Mouse (Mus musculus): ENCODE data around the gene Gpc3.

Gene Gpc3

GRCm38 (mm10) chrX:52558526-52558925 is 55.2 kb downstream of the Gpc3 start:
- DNase-seq (ENCODE audit: low read depth, low spot score) = no peak

GRCm38 (mm10) chrX:52557489-52557888 is 56.3 kb downstream of the Gpc3 start:
- no peak for DNase-seq (ENCODE audit: low read depth, low spot score)

- no peak for DNase-seq (ENCODE audit: low read depth, low spot score)
Observed at GRCm38 (mm10) chrX:52551296-52551695, 62.5 kb downstream of the Gpc3 start.

DNA sequence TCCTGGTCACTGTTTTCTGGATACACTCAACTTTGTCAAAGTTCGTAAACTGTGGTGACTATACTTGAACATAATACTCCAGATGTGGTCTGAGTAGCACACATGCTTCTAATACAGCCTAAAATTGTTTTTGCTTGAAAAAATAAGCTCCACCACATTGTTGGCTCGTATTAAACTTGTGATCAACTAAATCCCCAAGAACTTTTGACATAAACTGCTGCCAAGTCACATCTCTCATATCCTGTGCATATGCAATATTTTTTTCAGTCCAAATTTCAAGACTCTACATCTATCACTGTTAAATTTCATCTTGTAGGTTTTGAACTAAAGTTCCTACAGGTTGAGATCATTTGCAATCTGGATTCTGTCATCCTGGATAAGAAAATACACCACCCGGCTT is 69.1 kb downstream of the Gpc3 start:
- no peak for DNase-seq (ENCODE audit: low read depth, low spot score)

DNA sequence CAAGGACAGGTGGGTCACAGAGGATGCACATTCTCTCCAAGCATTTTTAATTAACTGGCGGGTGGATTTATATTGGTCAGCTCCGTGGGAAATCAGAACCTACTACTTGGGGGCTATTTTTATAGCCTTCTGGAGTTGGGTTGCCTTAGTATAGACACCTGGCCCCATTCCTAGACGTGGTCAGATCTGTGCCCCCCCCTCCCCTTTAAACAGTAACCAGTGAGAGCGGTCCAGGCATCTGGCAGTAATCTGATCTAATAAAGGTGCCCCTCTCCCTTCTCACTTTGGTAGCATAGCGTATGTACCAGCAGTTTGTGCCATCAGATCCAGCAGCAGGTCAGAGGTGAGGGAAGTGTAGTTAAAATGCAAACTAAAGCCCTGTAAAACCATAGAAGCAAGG is 76.5 kb downstream of the Gpc3 start:
- DNase-seq (ENCODE audit: low read depth, low spot score) = no peak

- peak; percentile 37 for DNase-seq (ENCODE audit: low read depth, low spot score)
Observed at GRCm38 (mm10) chrX:52533766-52534165, 80.0 kb downstream of the Gpc3 start.

GRCm38 (mm10) chrX:52533098-52533497 is 80.7 kb downstream of the Gpc3 start:
- DNase-seq (ENCODE audit: low read depth, low spot score) = no peak

DNA sequence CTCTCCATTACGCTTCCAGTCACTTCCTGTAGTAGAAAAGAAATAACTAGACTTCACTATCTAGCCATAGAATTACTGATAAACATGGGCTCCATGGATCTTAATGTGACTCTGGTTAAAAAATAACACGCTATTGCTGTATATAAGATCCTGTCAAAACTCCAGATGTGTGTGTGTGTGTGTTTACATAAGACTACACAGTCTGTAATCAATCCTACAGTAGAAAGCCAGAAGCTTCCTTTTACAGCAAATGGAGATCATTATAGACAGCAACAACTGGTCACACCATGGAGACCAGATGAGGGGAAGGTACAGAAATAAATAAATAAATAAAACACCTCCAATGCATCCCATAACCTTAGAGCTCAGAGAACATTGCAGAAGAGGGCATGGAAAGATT is 81.6 kb downstream of the Gpc3 start:
- no peak for DNase-seq (ENCODE audit: low read depth, low spot score)

- DNase-seq (ENCODE audit: low read depth, low spot score) = no peak
Observed at GRCm38 (mm10) chrX:52526086-52526485, 87.7 kb downstream of the Gpc3 start.

DNA sequence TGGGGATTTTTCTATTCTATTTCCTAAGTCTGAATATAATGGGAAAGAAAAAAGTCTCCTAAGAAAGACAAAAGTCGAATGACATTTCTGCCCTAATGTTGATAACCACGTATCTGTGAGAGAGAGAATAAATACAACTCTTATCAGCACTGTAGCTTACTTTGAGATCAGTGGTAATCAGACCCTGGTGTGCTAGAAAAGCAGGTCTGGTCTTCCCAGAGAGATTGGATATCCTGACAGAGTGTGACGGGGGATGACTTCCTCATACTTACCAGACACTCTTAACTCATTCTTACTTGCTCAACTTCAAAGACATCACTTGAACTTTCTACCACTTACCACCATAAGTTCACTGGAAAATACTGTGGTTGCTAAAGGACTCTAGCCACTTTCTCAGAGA is 88.6 kb downstream of the Gpc3 start:
- DNase-seq (ENCODE audit: low read depth, low spot score) = no peak

DNA sequence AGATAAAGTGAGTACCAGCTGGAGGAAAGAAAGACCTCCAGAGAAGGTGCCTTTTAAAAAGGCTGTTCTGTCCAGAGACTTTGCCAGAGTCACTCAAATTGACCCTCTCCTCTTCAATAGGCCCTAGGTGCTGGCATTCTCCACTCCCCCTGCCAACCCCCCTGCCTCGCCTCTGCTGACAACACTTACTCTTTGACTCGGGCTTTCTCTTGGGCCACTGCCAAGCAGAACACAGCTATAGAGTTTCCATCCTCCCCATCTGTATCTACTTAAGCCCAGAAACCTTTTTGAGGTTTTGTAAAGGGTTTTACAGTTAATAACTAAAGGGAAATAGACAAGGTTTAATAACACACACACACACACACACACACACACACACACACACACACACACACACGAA is 99.2 kb downstream of the Gpc3 start:
- peak; percentile 30 for DNase-seq (ENCODE audit: low read depth, low spot score)

- DNase-seq (ENCODE audit: low read depth, low spot score) = no peak
Observed at GRCm38 (mm10) chrX:52511151-52511550, 102.6 kb downstream of the Gpc3 start.

GRCm38 (mm10) chrX:52503857-52504256 is 109.9 kb downstream of the Gpc3 start:
- no peak for DNase-seq (ENCODE audit: low read depth, low spot score)

DNA sequence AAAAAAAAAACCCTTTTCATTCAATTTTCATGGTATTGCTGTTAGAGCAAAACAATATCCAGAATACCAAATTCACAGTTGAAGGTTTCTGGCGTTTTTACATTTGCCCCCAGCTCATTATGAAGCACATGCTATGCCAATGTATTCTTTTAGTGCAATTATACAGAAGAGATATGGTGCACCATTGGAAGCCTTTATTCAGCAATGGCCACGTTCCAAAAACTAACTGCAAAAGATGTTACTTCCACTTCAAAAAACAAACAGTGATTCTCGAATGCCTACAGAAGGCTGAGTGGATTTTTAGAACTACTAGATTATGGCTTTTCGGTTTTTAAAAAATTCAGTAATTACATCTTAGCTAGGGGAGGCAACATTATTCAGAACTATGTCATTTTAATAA is 124.3 kb downstream of the Gpc3 start:
- DNase-seq (ENCODE audit: low read depth, low spot score) = no peak

DNA sequence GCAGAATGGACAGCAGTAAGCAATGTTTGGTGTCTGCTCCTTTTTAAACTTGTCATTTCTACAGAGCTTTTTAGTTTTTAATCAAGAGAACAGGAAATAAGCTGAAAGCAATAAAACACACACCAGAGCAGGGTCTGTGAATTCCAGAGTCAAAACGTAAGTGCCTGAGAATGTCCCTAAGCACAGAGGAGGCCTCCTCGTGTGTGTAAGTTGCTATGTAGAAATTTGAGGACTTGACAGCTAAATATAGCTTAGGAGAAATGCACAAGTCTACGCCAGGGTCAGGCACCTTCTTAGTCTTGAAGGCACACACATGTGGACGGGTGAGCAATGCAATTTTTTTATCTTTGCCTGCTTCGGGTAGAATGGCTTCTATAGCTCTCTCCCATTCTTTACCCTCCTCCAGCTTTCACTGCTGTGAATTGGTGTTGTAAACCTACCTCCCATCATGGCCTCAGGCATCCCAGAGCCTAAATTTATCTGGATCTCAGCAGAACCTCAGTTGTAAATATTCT is 158.6 kb downstream of the Gpc3 start:
- DNase-seq (ENCODE audit: low read depth, low spot score) = no peak

GRCm38 (mm10) chrX:52453445-52454182 is 160.1 kb downstream of the Gpc3 start:
- DNase-seq (ENCODE audit: low read depth, low spot score) = peak; percentile 86

DNA sequence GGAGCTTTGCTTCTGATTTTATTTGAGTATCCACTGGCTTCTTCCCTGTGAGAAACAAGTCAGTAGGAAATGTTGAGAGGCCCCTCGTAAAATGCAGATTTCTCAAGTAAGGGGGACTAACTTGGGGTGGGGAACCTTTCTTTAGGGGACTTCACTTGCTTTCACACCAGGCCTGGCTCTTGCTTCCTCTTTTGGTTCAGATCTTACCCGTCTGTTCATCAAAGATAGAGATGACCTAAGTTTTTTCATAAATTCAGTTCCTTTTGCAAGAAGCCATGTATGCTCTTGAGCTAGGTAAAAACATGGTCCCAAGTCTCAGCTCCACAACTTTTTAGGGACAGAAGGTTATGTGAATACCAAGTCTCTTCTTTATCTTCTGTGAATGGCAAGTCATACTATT is 164.6 kb downstream of the Gpc3 start:
- no peak for DNase-seq (ENCODE audit: low read depth, low spot score)

GRCm38 (mm10) chrX:52448496-52448895 is 165.3 kb downstream of the Gpc3 start:
- DNase-seq (ENCODE audit: low read depth, low spot score) = peak; percentile 72

- no peak for DNase-seq (ENCODE audit: low read depth, low spot score)
Observed at GRCm38 (mm10) chrX:52446530-52446929, 167.2 kb downstream of the Gpc3 start.

DNA sequence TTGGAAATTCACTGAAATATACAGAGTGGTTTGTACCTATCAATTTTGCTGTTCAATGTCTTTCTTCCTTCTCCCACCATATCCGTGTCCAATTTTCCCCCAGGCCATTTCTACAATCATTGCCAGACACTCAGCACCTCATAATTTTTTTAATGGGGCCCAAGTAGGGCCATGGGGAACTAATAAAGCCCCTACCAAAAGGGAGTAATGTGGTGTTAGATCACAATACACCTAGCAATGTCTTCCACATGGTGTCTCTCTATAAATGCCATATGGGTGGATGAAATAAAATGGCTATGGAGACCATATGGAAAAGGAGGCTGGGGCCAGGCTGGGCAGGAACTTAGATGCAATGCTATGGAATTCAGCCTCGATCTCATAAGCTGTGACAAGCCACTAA is 168.8 kb downstream of the Gpc3 start:
- DNase-seq (ENCODE audit: low read depth, low spot score) = no peak

GRCm38 (mm10) chrX:52441798-52442197 is 172.0 kb downstream of the Gpc3 start:
- peak; percentile 56 for DNase-seq (ENCODE audit: low read depth, low spot score)

DNA sequence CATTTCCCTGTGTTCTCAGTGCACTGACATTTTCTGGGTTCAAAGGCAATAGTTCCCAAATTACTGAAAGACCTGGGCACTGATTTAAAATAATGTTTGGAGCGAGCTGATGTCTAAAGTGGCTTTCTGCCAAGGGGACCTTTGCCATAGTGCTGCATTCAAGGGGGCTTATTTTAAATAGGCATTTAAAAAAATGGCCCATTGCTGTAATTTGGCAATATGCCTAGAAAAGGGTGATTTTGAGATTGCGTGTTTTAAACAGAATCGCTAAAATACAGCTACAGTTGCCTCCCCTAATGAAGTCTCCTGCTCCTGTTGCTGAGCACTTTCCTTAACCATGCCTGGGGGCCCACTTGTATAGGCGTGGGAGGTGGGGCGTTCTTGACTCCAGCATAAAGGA is 174.3 kb downstream of the Gpc3 start:
- DNase-seq (ENCODE audit: low read depth, low spot score) = no peak

DNA sequence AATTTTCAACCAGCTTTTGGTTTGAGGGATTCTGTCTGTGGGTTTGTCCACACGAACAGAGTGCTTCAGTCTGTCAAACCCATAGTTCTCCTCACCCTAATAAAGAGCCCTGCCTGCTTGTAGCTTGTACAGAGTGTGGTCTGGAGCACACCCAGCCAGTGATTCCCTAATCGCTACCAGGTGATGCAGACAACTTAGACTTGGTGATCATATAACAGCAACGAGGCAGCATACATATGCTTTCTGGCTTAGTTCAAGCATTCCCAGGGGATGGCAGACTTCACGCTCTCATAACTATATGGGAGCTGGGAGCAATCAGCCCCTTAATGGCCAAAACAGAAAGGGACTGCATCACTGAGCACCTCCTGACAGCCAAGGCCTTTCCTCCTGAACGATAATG is 188.1 kb downstream of the Gpc3 start:
- DNase-seq (ENCODE audit: low read depth, low spot score) = peak; percentile 39

- DNase-seq (ENCODE audit: low read depth, low spot score) = no peak
Observed at GRCm38 (mm10) chrX:52419850-52420249, 193.9 kb downstream of the Gpc3 start.

Data from mesoderm, embryonic 11.5 days (tissue).